Comparison of ENCODE assay signal across 17 mouse cellular contexts in the genomic region with DNA sequence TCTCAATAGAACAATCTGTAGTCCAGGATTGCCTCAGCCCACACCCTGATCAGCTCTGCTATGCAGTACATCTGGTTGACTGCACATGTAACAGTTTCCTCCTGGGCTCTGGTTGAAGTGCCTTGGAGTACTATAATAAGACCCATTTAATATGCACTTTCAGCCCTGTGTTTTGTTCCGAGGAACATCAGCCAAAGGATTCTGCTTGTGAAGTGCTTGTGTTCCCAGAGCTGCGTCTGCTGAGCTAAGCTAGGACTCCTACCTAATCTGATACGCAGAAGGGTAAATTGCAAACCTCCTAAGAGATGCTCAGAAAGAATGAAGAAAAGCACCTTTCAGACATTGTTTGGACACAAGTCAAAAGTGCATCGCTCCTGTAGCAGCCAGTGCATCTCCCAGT.
"Had no signal": no experiment of that assay in that cellular context is flagged by ENCODE, and none has a peak within 500 bp of the region (broad histone marks: within the 10 kb centered on the region; RNA-seq: fewer than 3 reads in every experiment).

No protein-coding gene starts in this region.

- H3K27ac ChIP-seq: neural tube, embryonic 12.5 days; neural tube, embryonic 13.5 days; neural tube, embryonic 15.5 days; stomach, embryonic 15.5 days; stomach, postnatal 0 days had no signal

- H3K9me3 ChIP-seq: neural tube, embryonic 12.5 days; neural tube, embryonic 13.5 days; neural tube, embryonic 15.5 days; stomach, embryonic 15.5 days had no signal

- H3K4me2 ChIP-seq: neural tube, embryonic 12.5 days; neural tube, embryonic 13.5 days; neural tube, embryonic 15.5 days; stomach, embryonic 15.5 days had no signal

- H3K36me3 ChIP-seq: neural tube, embryonic 12.5 days; neural tube, embryonic 13.5 days; neural tube, embryonic 15.5 days; stomach, embryonic 15.5 days had no signal

- H3K27me3 ChIP-seq: neural tube, embryonic 12.5 days; neural tube, embryonic 13.5 days; neural tube, embryonic 15.5 days; stomach, embryonic 15.5 days had no signal

- H3K9ac ChIP-seq: neural tube, embryonic 12.5 days; neural tube, embryonic 13.5 days; neural tube, embryonic 15.5 days; stomach, embryonic 15.5 days had no signal

- H3K4me1 ChIP-seq: neural tube, embryonic 12.5 days; neural tube, embryonic 13.5 days; neural tube, embryonic 15.5 days; stomach, embryonic 15.5 days had no signal

- DNase-seq: retina, postnatal 1 day; right cerebral cortex, adult 18-20 months; right cerebral cortex, postnatal 14 days; right cerebral cortex, postnatal 25 days; right cerebral cortex, postnatal 4 days; spleen, adult 18-20 months; thymus, adult 18-20 months; thymus, adult 2 months; thymus, postnatal 14 days; thymus, postnatal 25 days; thymus, postnatal 36 days; thymus, postnatal 4 days had no signal

- H3K4me3 ChIP-seq: neural tube, embryonic 12.5 days; neural tube, embryonic 13.5 days; neural tube, embryonic 15.5 days; stomach, embryonic 15.5 days had no signal
